Mouse (Mus musculus): ENCODE results near the gene S1pr1.

The S1pr1 gene

DNA sequence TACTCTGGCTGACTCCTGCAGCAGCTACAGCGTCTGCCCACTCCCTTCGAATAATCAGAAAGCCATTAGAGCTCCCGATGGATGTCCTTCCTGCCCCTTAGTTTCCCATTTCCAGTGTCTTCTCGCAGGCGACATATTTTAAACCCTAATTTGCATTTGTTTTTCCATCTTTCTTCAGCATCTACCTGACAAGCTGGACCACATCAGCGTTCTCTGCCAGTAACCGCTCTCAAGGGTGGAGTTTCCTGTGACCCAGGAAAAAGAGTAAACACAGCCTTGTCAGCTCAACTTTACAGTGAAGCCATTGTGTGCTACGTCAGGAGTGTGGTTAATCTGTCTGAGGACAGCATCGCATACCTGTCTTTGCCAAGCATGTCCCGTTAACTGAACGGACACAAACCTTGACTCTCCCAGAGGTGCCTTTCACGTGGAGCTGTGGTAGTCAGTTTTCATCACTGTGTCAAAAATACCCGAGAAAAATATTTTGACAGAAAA lies 41.2 kb downstream of the S1pr1 start:
- DNase-seq (ENCODE audit: low spot score in 2 of 2), result no peak

DNA sequence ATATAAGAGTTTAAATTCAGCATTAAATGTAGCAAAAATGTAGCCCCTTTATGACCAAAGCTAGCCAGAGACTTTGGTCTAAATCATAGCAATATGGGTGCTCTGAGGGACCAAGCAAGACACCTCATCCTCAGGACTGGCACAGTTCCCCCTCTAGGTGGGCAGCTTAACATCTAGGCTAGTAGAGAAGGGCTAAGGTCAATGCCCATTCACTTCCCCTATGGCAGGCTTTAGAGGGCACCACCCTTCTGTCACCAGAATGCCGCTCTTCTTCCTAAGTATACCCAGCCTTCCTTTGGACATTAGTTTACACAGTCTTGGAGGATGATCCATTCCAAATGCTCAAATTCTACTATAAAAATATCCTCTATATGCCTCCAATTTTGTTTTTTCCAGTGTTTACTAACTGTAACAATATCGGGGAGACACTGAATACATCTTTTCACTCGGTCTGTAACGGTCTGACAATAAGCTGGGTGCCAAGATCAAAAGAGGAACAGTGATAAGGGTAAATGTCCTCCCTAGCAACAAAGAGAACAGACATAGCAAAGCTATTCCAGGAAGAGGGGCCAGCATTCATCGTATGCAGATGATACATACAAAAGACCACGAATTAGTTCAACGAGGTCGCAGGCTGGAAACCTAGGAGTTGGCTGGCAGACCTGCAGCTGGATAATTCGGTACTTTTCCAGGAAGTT lies 41.8 kb downstream of the S1pr1 start:
- DNase-seq (ENCODE audit: low spot score in 2 of 2), result no peak

DNA sequence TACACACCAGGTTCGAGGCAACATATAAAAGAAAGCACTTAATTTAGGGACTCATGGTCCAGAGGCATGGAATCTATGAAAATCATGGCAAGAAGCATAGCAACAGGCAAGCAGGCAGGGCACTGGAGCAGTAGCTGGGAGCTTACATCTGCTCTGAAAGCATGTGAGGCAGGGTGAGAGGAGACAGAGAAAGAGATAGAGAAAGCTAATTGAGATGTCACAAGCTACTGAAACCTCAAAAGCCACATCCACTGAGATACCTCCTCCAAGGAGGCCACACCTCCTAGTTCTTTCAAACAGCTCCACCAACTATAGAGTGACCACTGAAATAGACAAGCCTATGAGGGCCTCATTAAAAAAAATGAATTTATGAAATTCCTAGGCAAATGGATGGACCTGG lies 45.6 kb downstream of the S1pr1 start:
- DNase-seq (ENCODE audit: low spot score in 2 of 2), result no peak

DNA sequence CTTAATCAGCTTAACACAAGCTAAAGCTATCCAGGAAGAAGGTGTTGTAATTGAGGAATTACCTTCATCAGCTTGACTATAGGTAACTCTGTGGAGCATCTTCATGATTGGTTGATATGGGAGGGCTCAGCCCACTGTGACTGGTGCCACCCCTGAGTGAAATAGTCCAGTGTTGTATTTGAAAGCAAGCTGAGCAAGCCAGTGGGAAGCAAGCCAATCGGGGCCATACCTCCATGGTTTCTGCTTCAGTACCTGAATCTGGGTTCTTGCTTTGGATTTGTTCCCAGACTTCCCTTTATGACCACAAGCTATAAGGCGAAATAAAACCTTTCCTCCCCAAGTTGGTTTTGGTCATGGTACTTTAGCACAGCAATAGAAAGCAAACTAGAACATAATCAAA lies 47.7 kb downstream of the S1pr1 start:
- DNase-seq (ENCODE audit: low spot score in 2 of 2), result no peak

DNA sequence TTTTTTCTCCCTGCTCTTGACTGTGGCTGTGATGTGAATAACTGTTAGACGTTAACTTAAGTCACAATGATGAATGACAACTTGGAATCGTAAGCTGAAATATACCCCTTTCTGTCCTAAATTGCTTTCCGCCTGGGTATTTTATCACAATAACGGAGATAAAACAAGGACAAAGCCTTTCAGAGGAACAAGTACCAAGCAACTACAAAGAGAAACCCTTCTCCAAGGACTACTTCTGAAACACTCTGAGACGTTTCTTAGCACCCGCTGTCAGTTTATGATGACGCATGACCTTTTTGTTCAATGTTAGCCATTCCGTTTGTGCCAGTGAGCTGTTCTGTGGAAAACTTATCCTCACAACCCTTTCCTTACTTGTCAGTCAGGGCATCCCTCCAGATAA lies 48.3 kb downstream of the S1pr1 start:
- DNase-seq (ENCODE audit: low spot score in 2 of 2), result no peak

DNA sequence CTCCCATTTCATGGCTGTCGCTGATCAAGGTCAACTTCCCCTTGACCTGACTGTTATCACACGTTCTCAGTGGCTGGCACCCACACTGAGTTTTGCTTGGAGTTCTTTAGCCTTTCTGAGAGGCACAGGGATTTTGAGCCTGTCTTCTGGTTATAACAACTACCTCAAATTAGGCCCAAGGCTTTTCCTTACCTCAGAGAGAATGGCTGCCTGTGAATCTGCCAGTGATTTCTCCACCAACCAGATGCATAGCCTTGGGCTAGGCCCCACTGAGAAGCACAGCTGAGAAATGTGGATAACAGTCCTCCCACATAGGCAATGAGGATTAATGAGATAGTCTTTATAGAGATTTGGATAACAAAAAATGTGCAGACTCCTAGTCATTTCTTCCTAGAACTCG lies 50.4 kb downstream of the S1pr1 start:
- no peak for DNase-seq (ENCODE audit: low spot score in 2 of 2)

DNA sequence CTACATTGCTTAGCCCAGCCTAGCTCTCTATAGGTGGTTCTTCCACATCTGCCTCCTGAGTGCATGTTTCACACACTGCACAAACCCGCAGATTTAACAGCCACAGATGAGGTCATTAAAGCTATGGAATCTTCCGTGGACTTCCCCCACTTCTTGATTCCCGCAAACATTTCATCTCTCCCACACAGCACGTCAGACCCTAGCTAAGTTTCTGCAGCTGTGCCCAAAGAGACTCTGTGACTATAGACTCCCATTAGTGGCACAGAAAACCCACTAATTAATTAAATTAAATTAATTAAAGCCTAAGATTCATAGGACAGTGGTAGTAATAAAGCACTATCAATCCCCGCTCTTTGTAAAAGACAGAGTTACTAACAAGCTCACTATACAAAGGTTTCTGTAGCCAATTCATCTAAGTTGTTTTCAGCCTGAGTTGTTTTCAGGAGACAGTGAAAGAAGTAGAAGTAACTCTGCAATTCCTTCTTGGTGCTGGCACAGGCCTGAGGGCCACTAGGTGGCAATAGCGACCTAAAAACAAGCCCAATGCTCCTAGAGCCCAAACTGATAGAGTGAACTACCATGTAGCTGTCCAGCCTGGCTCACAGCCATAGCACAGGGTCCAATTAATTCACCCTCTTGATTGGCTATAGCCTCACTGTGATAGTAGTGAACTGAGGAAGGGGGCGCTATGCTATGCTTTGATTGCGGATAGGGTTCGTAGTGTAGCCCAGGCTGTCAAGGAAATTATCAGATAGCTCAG lies 54.0 kb downstream of the S1pr1 start:
- DNase-seq (ENCODE audit: low spot score in 2 of 2), result peak; percentile 59 to 70

Measured in right cerebral cortex, postnatal 36 days (tissue).